Mouse (Mus musculus): ENCODE measurements around the gene Gm6902. TPM values are rescaled to one million over a fixed set of nuclear protein-coding genes. Genes with fewer than 3 reads are reported as not detected.
"Not testable (repeated sequence)": the region's sequence is repeated elsewhere in the genome, so short reads cannot be mapped to it uniquely, and the experiment has no call there.

Gm6902 gene
- not detected in 2 replicates for polyA plus RNA-seq (2012; ENCODE audit: insufficient read depth, insufficient read length, missing spikeins)

- H3K27ac ChIP-seq (replicated peaks; ENCODE audit: low read depth, low read length); H3K4me1 ChIP-seq (ENCODE audit: control insufficient read depth, insufficient read depth, insufficient read length, low read length); H3K4me3 ChIP-seq (ENCODE audit: insufficient read depth, low read depth, low read length): not testable (repeated sequence)
These were observed at the start of gene Gm6902 for GRCm38 (mm10) chr7:23278800-23279199. Gene Gm6902, minus strand, starts transcription at chr7:23278900.

- not testable (repeated sequence) for H3K4me1 ChIP-seq (ENCODE audit: control insufficient read depth, insufficient read depth, insufficient read length, low read length); H3K4me3 ChIP-seq (ENCODE audit: insufficient read depth, low read depth, low read length); H3K27ac ChIP-seq (replicated peaks; ENCODE audit: low read depth, low read length)
These were observed 22.2 kb upstream of the Gm6902 start, which contains the start of gene Nlrp4e for GRCm38 (mm10) chr7:23300892-23301291. Gene Nlrp4e, plus strand, starts transcription at chr7:23301192.

GRCm38 (mm10) chr7:23251582-23251981, 27.1 kb downstream of the Gm6902 start, which contains the start of gene Vmn1r166:
Gene Vmn1r166, minus strand, starts transcription at chr7:23251682.
- H3K4me1 ChIP-seq (ENCODE audit: control insufficient read depth, insufficient read depth, insufficient read length, low read length); H3K27ac ChIP-seq (replicated peaks; ENCODE audit: low read depth, low read length): not testable (repeated sequence)

More at GRCm38 (mm10) chr7:23251582-23251981, 27.1 kb downstream of the Gm6902 start, which contains the start of gene Vmn1r166:
- H3K4me3 ChIP-seq (ENCODE audit: insufficient read depth, low read depth, low read length), result not testable (repeated sequence)

Other genes starting within 250 kb of the Gm6902 start
- not detected in 2 replicates for gene Vmn1r163, start 223.4 kb downstream of the Gm6902 start, polyA plus RNA-seq (2012; ENCODE audit: insufficient read depth, insufficient read length, missing spikeins)
- not detected in 2 replicates for gene Gm8720, start 211.4 kb downstream of the Gm6902 start, polyA plus RNA-seq (2012; ENCODE audit: insufficient read depth, insufficient read length, missing spikeins)
- gene Gm10662, start 134.4 kb downstream of the Gm6902 start, polyA plus RNA-seq (2012; ENCODE audit: insufficient read depth, insufficient read length, missing spikeins), result not detected in 2 replicates
- gene Vmn1r165, start 61.6 kb downstream of the Gm6902 start, polyA plus RNA-seq (2012; ENCODE audit: insufficient read depth, insufficient read length, missing spikeins), result not detected in 2 replicates
- gene Vmn1r166, start 27.2 kb downstream of the Gm6902 start, polyA plus RNA-seq (2012; ENCODE audit: insufficient read depth, insufficient read length, missing spikeins), result not detected in 2 replicates
- not detected in 2 replicates for gene Nlrp4e, start 22.3 kb upstream of the Gm6902 start, polyA plus RNA-seq (2012; ENCODE audit: insufficient read depth, insufficient read length, missing spikeins)
- gene Nlrp5, start 107.0 kb upstream of the Gm6902 start, polyA plus RNA-seq (2012; ENCODE audit: insufficient read depth, insufficient read length, missing spikeins), result not detected in 2 replicates
- not detected in 2 replicates for gene Vmn1r167, start 228.3 kb upstream of the Gm6902 start, polyA plus RNA-seq (2012; ENCODE audit: insufficient read depth, insufficient read length, missing spikeins)